Comparison of ENCODE assay signal across 8 mouse cellular contexts in the genomic region with DNA sequence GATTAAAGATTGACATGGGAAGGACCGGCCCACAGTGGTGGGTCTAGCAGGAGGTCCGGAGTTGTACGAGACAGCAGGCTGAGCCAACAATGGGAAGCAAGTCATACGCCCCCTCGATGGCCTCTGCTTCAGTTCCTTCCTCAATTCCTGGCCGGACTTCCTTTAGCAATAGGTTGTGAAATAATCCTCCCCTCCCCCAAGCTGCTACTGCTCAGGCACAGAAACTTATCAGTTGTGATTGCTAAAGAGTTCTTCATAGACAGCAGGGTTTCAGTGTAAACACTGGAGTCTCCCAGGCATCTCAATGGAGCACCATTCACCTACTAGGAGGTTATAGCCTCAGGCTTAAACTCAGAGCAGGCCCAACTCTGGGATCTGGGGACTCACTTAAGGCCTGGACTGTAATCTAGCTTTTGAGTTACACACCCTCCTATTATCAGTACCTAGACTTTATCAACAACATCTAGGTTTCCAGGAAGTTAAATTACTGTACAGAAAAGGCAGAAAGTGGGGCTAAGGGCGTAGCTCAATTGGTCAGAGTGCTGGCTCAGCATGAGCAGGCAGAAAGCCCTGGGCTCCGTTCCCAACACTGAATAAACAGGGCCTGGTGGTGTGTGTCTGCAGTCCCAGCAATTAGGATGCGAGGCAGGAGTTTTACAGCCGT.
DNase-seq lines count a peak whose midpoint lies in the region; ATAC-seq and TF ChIP-seq lines count a peak whose summit lies in the region.

No protein-coding gene starts in this region.

- WGBS in hindbrain, embryonic 15.5 days, result 38% methylated on average over 10 of the region's 10 CpGs
- 28% methylated on average over 10 of the region's 10 CpGs for WGBS in small intestine, adult 2 months

- H3K9me3 ChIP-seq in hindbrain, embryonic 15.5 days, result no peaks in the 10 kb centered on the region

- no peaks in the 10 kb centered on the region for H3K27me3 ChIP-seq in hindbrain, embryonic 15.5 days
- no peaks in the 10 kb centered on the region for H3K27me3 ChIP-seq in small intestine, adult 2 months (ENCODE audit: control insufficient read depth, insufficient read depth, low read length)

- no peak overlapping the region for H3K9ac ChIP-seq in hindbrain, embryonic 15.5 days

- no peak for TF ChIP-seq CTCF in small intestine, adult 2 months (IDR thresholded peaks at IDR 0.05; ENCODE audit: extremely low read depth, insufficient read length, insufficient replicate concordance, low read depth, low read length)

- H3K4me1 ChIP-seq in hindbrain, embryonic 15.5 days (replicated peaks), result peaks cover 12% of the 10 kb centered on the region
- peaks cover 11% of the 10 kb centered on the region; the same call in 1 of the 2 replicates for H3K4me1 ChIP-seq in small intestine, adult 2 months (ENCODE audit: control insufficient read depth, insufficient read depth, insufficient read length, low read length)

- peak; percentile 67 for DNase-seq in MN1 (ENCODE audit: low spot score)
- DNase-seq in cerebellum, adult 11 months, result peak; percentile 80
- DNase-seq in gastrocnemius, adult 18-20 months (ENCODE audit: low spot score), result peak; percentile 82
- DNase-seq in left cerebral cortex, adult 18-20 months (ENCODE audit: low spot score in 2 of 2), result peak; percentile 33
- DNase-seq in lung, postnatal 4 days, result peak; percentile 80 to 85
- no peak for DNase-seq in thymus, postnatal 25 days

- H3K4me2 ChIP-seq in hindbrain, embryonic 15.5 days, result no peak overlapping the region

- no peak overlapping the region for H3K4me3 ChIP-seq in hindbrain, embryonic 15.5 days
- H3K4me3 ChIP-seq in small intestine, adult 2 months (ENCODE audit: low read depth, low read length), result no peak overlapping the region

- peak overlapping the region; percentile 63 for H3K27ac ChIP-seq in hindbrain, embryonic 15.5 days (replicated peaks)
- peak overlapping the region; percentile 92 for H3K27ac ChIP-seq in small intestine, adult 2 months (ENCODE audit: insufficient read depth, low read depth, low read length)

- ATAC-seq in hindbrain, embryonic 15.5 days (ENCODE audit: low FRiP score, low read depth), result peak; percentile 87

- H3K36me3 ChIP-seq in hindbrain, embryonic 15.5 days, result no peaks in the 10 kb centered on the region
- H3K36me3 ChIP-seq in small intestine, adult 2 months (ENCODE audit: control insufficient read depth, insufficient read depth, low read length), result peaks cover 20% of the 10 kb centered on the region

- TF ChIP-seq POLR2A in small intestine, adult 2 months (IDR thresholded peaks at IDR 0.05; ENCODE audit: low read depth, low read length), result no peak
